Mouse (Mus musculus) urinary bladder, adult 18-20 months (tissue): ENCODE data around the gene Ppm1g.
"Not testable (repeated sequence)": the region's sequence is repeated elsewhere in the genome, so short reads cannot be mapped to it uniquely, and the experiment has no call there.

Experiments
- DNase-seq, 2 experiments: peaks; one replicate each; pipeline ENCODE4 v3.0.0; 2022; ENCODE audit warnings: low spot score in 2 of 2, mixed read lengths in 2 of 2

The Ppm1g gene

GRCm38 (mm10) chr5:31219474-31219873 is 1.0 kb downstream of the Ppm1g start:
- DNase-seq, result no peak

- no peak for DNase-seq
Measured at GRCm38 (mm10) chr5:31219070-31219469, 1.4 kb downstream of the Ppm1g start.

DNA sequence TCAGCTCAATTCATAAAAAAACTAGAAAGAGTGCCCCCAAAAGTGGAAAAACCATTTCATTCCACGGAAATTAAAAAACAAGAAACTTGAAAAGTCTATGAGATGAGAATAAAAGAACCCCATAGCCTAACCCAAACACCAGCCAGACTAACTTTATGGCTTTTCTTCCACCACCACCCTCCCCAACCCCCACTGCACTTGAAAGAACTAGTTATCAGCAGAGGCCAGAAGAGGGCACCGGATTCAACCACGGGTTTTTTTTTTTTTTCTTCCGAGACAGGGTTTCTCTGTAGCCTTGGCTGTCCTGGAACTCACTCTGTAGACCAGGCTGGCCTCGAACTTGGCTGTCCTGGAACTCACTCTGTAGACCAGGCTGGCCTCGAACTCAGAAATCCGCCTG is 2.2 kb downstream of the Ppm1g start:
- no peak for DNase-seq

GRCm38 (mm10) chr5:31216554-31216953 is 3.9 kb downstream of the Ppm1g start:
- not testable (repeated sequence) for DNase-seq

- DNase-seq, result no peak
Measured at GRCm38 (mm10) chr5:31204421-31204820, 16.1 kb downstream of the Ppm1g start.

GRCm38 (mm10) chr5:31203866-31204265 is 16.6 kb downstream of the Ppm1g start:
- no peak for DNase-seq

DNA sequence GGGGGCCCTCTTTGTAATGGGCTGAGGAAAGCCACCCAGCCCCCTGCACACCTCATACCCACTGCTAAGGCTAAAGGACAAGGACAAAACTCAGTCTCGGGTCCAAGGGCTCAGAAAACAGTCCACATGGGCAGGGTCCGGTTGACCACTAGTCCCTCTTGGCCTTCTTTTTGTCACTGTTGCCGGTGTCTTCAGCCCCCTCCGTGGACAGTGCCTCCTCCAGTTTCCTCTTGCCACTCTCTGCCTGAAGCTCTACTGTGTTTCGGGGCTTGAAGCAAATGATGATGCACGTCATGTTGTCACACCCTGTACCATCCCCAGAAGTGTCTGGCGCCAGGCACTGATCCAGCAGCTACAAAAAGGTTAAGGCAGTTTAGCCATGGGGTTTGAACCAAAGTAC is 17.6 kb downstream of the Ppm1g start:
- DNase-seq, result no peak

GRCm38 (mm10) chr5:31201742-31202590 is 18.5 kb downstream of the Ppm1g start, which contains the start of gene Zfp513:
TSS of gene Zfp513 (minus strand) at chr5:31202303.
- DNase-seq, result peak; percentile 81 to 96

GRCm38 (mm10) chr5:31201042-31201741 is 19.3 kb downstream of the Ppm1g start:
- no peak for DNase-seq

- no peak for DNase-seq
Measured at GRCm38 (mm10) chr5:31200327-31200768, 20.1 kb downstream of the Ppm1g start.

GRCm38 (mm10) chr5:31199893-31200292 is 20.6 kb downstream of the Ppm1g start:
- DNase-seq, result no peak

- DNase-seq, result no peak
Measured at GRCm38 (mm10) chr5:31199321-31199892, 21.1 kb downstream of the Ppm1g start.

DNA sequence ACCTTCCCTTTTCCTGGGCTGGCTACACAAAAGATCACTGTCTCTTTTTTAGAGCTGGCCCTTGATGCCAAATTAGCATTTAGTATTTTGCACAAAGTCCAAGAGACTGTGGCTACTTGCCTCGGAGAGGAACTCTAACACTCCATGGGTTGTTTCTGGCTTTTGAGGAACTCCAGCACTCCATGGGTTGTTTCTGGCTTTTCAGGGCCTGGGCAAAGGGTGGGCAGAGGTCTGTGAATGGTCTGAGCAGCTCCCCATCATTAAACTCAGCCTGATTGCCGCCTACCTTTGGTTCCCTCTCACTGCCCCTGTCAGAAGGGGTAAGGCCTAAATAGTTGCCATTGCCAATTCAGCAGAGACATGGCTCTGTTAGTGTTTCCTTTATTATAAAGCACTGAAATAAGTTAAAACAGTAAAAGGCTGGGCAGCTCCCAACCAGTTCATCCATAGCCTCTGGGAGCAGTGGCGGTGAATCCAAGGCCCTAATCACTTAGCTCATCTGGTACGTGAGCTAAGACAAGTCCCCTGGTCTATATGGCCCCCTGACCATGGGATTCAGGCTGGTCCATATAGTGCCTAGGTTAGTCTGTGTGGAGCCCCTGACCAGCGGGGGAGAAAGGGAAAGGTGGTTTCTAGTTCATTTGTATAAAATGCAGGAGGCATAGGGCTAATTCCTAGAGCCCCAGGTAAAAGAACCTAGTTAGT is 21.7 kb downstream of the Ppm1g start:
- DNase-seq, result no peak

- no peak for DNase-seq
Measured at GRCm38 (mm10) chr5:31198170-31198569, 22.3 kb downstream of the Ppm1g start.

DNA sequence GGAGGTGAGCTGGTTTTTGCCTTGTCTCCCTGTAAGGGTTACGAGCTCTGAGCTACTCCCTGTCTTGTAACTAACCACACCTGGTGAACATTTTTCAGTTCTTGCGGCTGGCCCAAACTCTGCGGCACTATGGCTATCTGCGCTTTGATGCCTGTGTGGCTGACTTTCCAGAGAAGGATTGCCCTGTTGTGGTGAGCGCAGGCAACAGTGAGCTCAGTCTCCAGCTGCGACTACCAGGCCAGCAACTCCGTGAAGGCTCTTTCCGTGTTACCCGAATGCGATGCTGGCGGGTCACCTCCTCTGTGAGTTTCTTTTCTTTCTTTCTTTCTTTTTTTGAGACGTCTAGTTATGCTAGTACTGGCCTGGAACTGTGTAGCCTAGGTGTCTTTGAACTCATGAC is 23.4 kb downstream of the Ppm1g start:
- DNase-seq, result no peak

- DNase-seq, result no peak
Measured at GRCm38 (mm10) chr5:31196207-31196606, 24.3 kb downstream of the Ppm1g start.

DNA sequence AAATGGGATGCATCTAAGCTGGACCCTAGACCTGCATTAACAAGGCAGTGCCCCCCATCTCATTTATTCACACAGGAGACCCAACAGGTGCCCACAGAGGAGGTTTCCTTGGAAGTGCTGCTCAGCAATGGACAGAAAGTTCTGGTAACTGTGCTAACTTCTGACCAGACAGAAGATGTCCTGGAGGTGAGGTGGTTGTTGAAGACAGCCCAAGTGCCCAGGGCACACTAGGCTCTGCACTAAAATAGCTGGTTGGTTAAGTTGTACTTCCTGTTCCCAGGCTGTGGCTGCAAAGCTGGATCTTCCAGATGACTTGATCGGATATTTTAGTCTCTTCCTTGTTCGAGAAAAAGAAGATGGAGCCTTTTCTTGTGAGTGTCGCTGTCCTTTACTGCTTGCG is 24.8 kb downstream of the Ppm1g start:
- no peak for DNase-seq

- no peak for DNase-seq
Measured at GRCm38 (mm10) chr5:31194486-31195485, 25.7 kb downstream of the Ppm1g start.

GRCm38 (mm10) chr5:31193631-31194281 is 26.7 kb downstream of the Ppm1g start:
- DNase-seq, result no peak
